Mouse (Mus musculus) colon, adult 2 months (tissue): ENCODE results near the gene Sema4d. TPM values are rescaled to one million over a fixed set of nuclear protein-coding genes. Genes with fewer than 3 reads are reported as not detected.

Experiments used
- polyA plus RNA-seq: library from polyadenylated mRNA; depleted of rRNA; stranded (reverse); fragments of >200 nt; gene quantifications from 2 replicates; pipeline ENCODE4 v1.2.3, GENCODE M21; 2012; rRNA removed

Sema4d gene
- polyA plus RNA-seq = 14.5 and 15.9 TPM in 2 replicates

GRCm38 (mm10) chr13:51793425-51793891 lies at the start of gene Sema4d:
Gene Sema4d, minus strand, starts transcription at chr13:51793747.

GRCm38 (mm10) chr13:51651408-51652064 lies 142.0 kb downstream of the Sema4d start, which contains the start of gene Secisbp2:
Gene Secisbp2, plus strand, starts transcription at chr13:51651697.

GRCm38 (mm10) chr13:51644829-51645789 lies 148.4 kb downstream of the Sema4d start, which contains the start of gene Cks2:
Gene Cks2, plus strand, starts transcription at chr13:51645232.

Other genes starting within 250 kb of the Sema4d start
- gene Shc3, start 224.3 kb downstream of the Sema4d start, polyA plus RNA-seq = 2.4 and 2.7 TPM in 2 replicates
- 22.4 and 24.4 TPM in 2 replicates for gene Cks2, start 148.5 kb downstream of the Sema4d start, polyA plus RNA-seq
- 17.9 and 19.9 TPM in 2 replicates for gene Secisbp2, start 142.1 kb downstream of the Sema4d start, polyA plus RNA-seq
- 27.6 and 36.0 TPM in 2 replicates for gene Gadd45g, start 52.9 kb upstream of the Sema4d start, polyA plus RNA-seq